Mouse (Mus musculus) cortical plate, adult 2 months (tissue): ENCODE data around the gene A130010J15Rik. TPM values are rescaled to one million over a fixed set of nuclear protein-coding genes. Genes with fewer than 3 reads are reported as not detected.

ENCODE experiments used
- H3K27ac ChIP-seq: fragments of 200-500 bp; 2 replicates; pipeline ENCODE4 v1.5.1; 2012; ENCODE audit warnings: low read length, control low read depth, inconsistent platforms; ENCODE audit not compliant: insufficient read depth
- H3K4me1 ChIP-seq: fragments of 200-500 bp; 2 replicates; pipeline ENCODE4 v1.6.1; 2011; ENCODE audit warnings: low read length; ENCODE audit not compliant: control insufficient read depth, insufficient read depth
- H3K4me3 ChIP-seq: fragments of 200-500 bp; 2 replicates; pipeline ENCODE4 v1.5.1; 2011; ENCODE audit warnings: mild to moderate bottlenecking, low read length, control low read depth; ENCODE audit not compliant: insufficient read depth
- CTCF ChIP-seq: fragments of 200-500 bp; IDR thresholded peaks from 2 replicates; pipeline ENCODE4 v1.5.1; 2011; ENCODE audit warnings: mild to moderate bottlenecking, control low read depth, low read length; ENCODE audit not compliant: insufficient read depth; ENCODE audit errors: extremely low read depth
- POLR2A ChIP-seq: fragments of 200-500 bp; IDR thresholded peaks from 2 replicates; pipeline ENCODE4 v1.6.1; 2011; ENCODE audit warnings: mild to moderate bottlenecking, low read length, control low read depth; ENCODE audit not compliant: insufficient read depth; ENCODE audit errors: extremely low read depth
- polyA plus RNA-seq: library from polyadenylated mRNA; depleted of rRNA; stranded (reverse); fragments of >200 nt; gene quantifications from 2 replicates; pipeline ENCODE4 v1.2.3, GENCODE M21; 2012

A130010J15Rik gene
- polyA plus RNA-seq, 1 experiment, result 3.7 TPM

DNA sequence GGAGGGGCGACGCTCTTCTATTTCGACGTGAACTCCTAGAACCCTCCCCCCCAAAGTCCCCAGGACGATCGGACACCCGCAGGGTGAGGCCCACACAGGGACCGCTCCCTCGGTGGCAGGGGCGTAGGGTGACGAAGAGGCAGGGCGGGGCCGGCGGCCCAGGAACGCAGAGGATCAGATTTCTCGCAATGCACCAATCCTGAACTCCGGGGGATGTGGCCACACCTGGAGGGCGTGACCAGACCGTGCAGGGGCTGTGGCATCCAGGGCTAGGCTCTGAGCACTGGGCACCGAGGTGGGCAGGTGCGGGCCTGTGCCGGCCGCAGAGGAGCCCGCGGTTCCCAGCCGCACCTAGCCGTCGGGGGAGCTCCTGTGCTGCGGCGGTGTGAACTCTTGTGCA is 15.0 kb upstream of the A130010J15Rik start, which contains the start of gene Irf6:
Gene Irf6 (plus strand): TSS at position 240 of the 400 bp plus-strand sequence.
- no peak for TF ChIP-seq POLR2A
- TF ChIP-seq CTCF, result no peak
- Histone ChIP-seq H3K27ac (no peak within 1 kb of the TSS), H3K4me3 (no peak within 1 kb of the TSS), H3K4me1 (no peaks in the 10 kb centered on the region; the same call in 1 of the 2 replicates)

- Histone ChIP-seq H3K27ac (no peak overlapping the region), H3K4me3 (no peak overlapping the region), H3K4me1 (no peaks in the 10 kb centered on the region; the same call in 1 of the 2 replicates)
- TF ChIP-seq POLR2A, result no peak
These were observed 14.3 kb upstream of the A130010J15Rik start for GRCm38 (mm10) chr1:193153561-193153960.

DNA sequence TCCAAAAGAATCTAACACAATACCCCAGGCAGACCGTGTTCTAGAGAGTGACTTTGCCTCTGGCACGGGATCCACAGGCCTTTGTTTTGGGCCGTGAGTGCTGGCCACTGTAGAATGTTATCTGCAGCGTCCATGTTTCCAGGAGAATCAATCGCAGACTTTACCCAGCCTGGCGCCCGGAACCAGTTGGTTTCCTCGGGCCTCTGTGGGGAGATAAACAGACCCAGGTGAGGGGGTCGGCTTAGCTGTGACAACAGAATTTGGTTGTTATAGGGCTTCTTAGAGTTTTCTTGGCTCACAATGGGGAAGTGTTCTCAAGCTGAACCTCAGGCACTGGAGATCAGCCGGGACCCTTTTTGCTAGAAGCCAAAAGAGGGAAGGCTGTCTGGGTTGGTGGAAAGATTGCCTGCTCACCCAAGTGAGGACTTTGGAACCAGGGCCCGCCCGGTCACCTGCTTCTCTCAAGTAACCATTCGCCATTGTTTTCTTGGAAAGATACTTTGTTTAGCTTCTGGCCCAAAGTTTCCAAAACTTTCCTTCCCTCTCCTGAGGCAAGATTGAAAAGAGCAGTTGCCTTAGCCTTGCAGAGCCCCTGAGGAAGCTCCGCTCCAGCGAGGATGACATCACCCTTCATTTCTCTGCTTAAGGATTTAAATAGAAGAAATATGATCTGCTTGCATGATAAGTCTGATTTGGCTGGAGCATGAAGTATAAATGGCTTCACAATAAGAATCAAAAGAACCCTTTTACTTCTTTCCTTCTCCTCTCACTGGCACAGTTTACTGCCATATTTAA is 11.3 kb upstream of the A130010J15Rik start:
- no peaks in the 10 kb centered on the region; the same call in 1 of the 2 replicates for H3K4me1 ChIP-seq
- H3K27ac ChIP-seq, result no peak overlapping the region
- no peak overlapping the region for H3K4me3 ChIP-seq
- TF ChIP-seq POLR2A (no peak), CTCF (no peak)

GRCm38 (mm10) chr1:193157111-193157492 is 10.7 kb upstream of the A130010J15Rik start:
- H3K27ac ChIP-seq, result no peak overlapping the region
- H3K4me3 ChIP-seq, result no peak overlapping the region
- TF ChIP-seq POLR2A (no peak), CTCF (no peak)
- H3K4me1 ChIP-seq, result no peaks in the 10 kb centered on the region; the same call in 1 of the 2 replicates

DNA sequence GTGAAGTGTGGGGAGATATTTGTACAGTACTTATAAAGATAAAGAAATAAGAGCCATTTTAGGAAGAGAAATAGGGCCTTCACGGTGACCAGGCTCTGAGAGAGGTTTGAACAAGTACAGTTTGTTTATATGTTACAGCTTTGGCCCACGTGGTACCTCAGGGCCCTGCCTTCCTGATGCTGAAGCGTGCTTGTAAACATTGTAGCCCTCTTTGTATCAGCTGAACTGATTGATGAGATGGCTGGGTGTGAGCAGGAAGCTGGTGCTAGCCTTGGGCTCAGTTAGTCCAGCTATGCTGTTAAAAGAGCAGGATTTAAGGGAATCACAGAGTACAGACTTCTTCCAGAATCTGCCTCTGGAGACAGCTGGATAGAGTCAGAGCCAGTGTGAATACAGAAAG is 8.7 kb upstream of the A130010J15Rik start:
- Histone ChIP-seq H3K27ac (no peak overlapping the region), H3K4me3 (no peak overlapping the region), H3K4me1 (no peaks in the 10 kb centered on the region; the same call in 1 of the 2 replicates)
- TF ChIP-seq POLR2A (no peak), CTCF (no peak)

DNA sequence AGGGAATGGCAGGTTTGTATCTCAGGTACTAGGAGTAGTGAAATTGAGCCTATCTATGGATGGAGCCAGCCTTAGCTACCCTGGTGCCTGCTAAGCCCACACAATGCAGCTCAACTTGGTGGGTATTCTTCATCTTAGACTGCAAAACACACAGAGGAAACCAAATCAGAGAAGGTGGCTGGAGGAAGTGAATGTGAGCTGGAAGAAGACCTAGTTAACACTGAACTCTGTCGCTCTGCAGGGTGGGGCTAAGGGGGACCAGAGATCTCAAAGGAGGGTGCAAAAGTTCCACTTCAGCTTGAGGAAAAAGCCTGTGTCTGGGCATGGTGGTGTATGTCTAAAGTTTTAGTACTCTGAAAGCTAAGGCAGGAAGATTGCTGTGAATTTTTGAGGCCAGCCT is 8.2 kb upstream of the A130010J15Rik start:
- H3K27ac ChIP-seq, result no peak overlapping the region
- no peak overlapping the region for H3K4me3 ChIP-seq
- H3K4me1 ChIP-seq, result no peaks in the 10 kb centered on the region; the same call in 1 of the 2 replicates
- TF ChIP-seq CTCF, result no peak
- no peak for TF ChIP-seq POLR2A

DNA sequence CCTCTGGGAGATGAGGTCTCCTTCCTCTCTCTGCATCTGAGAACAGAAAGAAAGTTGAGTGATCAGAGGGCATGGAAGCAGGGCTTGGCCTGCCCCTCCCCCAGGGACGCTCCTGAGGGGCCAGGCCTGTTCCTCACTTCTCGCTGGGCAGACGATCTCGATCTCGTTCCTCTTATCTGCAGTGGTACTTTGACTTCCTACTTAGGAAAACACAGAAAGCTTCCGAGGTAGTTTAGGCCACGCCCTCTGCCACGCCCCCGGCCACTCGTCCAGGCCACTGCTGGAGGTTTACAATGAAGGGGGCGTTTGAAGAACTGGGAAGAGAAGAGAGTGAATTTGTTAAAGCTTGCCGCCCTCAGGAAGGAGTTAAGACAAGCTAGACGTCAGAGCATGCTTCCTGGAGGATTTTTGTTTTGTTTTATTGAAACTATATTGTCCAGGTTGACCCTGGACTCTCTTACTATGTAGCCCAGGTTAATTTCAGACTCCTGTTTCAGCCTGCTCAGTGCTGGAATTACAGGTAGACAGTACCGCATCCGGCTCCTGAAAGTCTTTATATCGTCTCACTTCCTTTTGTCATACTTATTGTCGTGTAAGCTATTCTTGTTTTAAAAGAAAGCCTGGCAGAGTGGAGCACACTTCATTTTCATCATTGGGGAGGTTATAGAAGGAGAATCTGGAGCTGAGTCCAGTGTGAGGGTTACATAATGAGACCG is 7.4 kb upstream of the A130010J15Rik start:
- Histone ChIP-seq H3K27ac (no peak overlapping the region), H3K4me3 (no peak overlapping the region), H3K4me1 (no peaks in the 10 kb centered on the region; the same call in 1 of the 2 replicates)
- TF ChIP-seq CTCF (no peak), POLR2A (no peak)

- peaks cover 3% of the 10 kb centered on the region; the same call in 1 of the 2 replicates for H3K4me1 ChIP-seq
- TF ChIP-seq CTCF (no peak), POLR2A (no peak)
- no peak overlapping the region for H3K4me3 ChIP-seq
- no peak overlapping the region for H3K27ac ChIP-seq
These were observed 1.4 kb downstream of the A130010J15Rik start for GRCm38 (mm10) chr1:193169228-193169627.

DNA sequence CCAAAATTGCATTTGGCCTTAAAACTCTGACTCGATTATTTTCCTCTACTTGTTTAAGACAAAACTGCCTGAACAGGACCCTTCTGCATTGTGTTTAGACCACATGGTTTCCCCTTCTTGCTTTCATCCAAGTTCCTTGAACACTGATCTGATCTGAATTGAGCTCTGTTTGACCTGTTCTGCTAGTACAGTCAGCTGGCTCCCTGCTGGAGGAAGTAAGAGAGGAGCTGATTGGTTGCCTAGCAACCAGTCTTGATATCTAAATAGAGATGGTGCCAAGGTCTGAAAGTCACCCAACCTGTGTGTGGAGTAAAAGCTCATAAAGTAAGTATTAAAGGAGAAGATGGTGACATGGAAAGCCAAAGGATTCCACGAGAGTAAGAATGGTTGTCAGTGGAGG is 2.0 kb downstream of the A130010J15Rik start:
- no peak overlapping the region for H3K27ac ChIP-seq

More for the DNA sequence above, 2.0 kb downstream of the A130010J15Rik start:
- no peak overlapping the region for H3K4me3 ChIP-seq
- TF ChIP-seq CTCF (no peak), POLR2A (no peak)
- H3K4me1 ChIP-seq, result peaks cover 3% of the 10 kb centered on the region; the same call in 1 of the 2 replicates
